Mouse (Mus musculus) cerebellum, postnatal 25 days (tissue): ENCODE data around the gene Dcun1d4.
"Not testable (repeated sequence)": the region's sequence is repeated elsewhere in the genome, so short reads cannot be mapped to it uniquely, and the experiment has no call there.

Source experiments
- DNase-seq, 2 experiments: peaks; one replicate each; pipeline ENCODE4 v3.0.0; 2021; ENCODE audit warnings: mixed read lengths in 2 of 2

The Dcun1d4 gene

DNA sequence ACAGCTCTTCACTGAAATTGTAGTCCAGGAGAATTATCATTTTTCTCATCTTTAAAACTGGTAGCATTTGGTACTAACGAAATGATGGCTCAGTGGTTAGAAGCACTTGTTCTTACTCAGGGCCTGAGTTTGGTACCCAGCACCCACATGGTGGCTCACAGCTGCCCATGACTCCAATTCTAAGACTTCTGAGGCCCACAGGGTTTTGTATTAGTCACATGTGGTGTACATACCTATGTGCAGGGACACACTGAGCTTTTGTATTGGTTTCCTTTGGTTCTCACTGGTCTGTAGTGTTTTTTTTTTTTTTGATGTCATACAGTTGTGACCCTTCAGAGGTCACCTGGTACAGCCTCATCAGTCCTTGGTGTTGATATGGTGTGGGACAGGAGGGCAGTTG is 68.0 kb downstream of the Dcun1d4 start:
- no peak for DNase-seq

DNA sequence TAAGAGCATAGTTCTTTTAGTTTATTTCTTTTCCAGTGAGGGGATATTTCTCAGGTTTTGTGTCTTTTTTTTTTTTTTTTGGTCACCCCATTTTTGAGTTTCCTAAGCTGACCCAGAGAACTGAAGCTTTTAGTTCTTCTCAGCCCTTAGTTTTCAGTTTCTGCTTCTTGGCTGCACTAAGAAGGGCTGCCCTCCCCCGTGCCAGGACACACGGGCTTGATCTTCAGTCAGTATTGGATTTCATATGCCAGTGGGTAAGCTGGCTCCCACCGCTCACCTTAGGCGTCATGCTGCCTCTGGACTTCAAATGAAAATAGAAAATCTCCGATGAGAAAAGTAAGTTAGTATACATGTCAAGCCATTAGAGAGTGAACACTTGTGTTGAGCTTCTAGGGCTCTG is 71.0 kb downstream of the Dcun1d4 start:
- no peak for DNase-seq

DNA sequence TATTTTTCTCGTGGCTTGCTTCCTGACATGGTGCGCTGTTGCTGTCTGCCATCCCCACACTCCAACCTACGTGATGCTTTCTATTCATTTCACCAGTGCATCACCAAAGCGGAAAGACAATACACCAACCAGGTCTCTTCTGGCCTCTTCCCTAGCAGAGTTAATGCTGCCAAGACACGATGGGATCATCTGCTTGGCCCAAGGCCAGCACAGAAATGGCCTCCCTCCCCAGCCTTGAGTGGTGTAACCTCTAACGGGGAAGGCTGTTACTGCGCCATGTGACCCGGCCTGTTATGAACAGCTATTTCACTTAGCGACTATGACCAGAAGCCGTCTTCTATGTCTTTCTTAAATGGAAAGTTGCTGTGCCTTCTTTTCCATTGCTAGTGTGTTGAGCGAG is 73.1 kb downstream of the Dcun1d4 start:
- no peak for DNase-seq

DNA sequence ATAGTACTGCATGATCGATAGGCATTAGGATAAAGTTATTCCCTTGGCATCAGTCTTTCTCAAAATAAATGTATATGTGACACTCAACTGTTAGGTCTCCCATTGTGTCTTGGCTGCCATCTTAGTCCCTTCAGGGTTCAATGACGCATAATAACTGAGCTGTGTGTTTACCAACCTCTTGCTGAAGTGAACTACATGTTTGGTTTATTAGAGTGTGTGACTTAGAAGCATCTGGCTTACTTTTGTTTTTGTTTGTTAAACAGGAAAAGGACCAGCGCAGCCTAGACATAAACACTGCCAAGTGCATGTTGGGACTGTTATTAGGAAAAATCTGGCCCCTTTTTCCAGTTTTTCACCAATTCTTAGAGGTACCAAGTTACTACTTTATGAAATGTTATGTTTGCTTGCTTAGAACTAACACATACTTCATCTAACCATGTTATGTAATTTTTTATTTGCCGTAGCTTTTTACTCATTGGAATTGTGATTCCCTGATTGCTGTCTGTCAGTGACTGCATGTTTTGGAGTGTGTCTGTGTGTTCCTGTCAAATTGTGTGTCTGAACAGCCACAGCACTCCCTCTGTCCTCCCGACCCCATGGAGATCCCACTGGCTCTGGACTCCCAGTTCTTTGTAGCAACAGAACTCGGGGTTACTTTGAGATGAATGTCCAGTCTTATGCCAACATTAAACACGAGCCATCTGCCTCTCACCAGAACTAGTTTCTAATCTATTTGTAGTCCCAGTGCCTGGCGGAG is 74.5 kb downstream of the Dcun1d4 start:
- DNase-seq = no peak

DNA sequence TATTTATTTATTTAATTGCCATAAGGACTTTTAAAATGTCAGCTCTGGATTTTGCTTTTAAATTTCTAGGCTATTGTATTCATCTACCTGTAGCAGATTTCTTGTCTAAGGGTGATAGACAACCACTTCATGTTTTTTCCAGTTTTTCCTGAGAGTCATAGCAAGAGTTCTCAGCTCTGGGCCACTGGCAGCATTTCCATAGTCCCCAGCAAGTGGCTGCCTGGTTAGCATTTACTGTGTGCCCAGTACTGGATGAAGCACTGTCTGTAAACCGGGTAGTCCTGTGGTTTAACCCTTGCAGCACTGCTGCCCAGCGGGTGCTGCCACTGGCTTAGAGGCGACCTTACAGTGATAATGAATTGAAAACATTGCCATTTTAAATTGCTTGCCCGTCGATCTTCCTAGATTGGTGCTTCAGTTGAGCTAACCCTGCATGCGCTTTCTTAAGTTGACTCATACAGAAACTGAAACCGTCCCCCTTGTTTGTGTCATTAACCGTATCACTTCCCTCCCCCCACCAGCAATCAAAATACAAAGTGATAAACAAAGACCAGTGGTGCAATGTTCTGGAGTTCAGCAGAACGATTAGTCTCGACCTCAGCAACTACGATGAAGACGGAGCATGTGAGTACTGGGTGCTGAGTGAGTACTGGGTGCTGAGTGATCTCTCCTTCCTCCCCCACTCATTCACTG is 76.1 kb downstream of the Dcun1d4 start:
- no peak for DNase-seq

DNA sequence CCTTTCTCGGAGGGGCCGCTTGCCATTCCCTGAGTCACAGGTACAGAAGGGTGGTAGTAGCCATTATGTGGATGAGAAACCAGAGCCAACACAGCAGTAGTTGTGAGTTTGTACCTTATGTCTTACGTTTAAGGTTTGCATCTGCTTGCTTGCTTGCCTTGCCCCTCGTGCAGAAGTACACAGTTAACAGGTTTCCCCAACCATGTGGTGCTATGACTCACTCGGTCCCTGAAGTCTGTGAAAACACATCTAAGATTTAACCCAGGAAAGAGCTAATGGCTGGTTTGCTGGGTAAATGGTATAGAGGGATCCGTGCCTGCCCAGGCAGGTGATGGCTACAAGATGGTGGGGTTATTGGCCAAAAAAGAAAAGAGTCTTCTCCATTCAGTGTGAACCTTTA is 78.0 kb downstream of the Dcun1d4 start:
- DNase-seq = no peak

DNA sequence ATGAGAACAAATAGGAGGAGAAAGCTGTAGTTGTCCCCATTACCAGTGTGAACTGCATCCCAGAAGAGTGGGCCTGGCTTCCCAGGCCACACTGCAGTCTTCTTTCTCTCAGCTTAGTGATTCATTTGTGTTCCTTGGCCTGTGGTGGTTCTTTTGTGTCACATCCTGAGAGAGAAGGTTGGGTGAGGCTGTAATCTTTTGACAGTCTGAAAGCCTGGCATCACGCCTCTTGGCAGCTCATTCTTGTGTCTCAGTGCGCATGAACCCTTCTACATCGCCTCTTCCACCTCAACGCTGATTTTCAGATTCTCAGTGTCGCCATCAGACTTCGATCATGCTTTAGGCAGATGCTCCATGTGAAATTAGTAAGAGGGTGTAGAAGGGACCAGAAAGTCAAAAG is 83.2 kb downstream of the Dcun1d4 start:
- DNase-seq = no peak

DNA sequence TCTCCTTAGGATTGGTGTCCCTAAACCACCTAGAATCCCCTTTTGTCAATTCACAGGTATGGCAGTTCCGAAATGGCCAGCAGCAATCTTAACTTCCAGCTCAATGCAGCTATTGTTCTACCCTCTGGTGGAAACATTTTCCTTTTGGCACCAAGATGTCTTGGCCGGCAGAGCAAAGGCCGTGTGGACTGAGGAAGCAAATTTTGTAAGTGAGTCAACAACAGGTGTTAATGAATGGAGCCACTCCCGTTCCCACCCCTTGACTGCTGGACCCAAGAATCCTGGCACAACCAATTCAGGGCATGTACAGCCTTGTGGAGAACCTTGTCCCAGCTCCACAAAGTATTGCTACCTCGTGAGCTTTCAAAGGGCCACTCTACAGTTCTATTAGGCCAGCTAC is 85.3 kb downstream of the Dcun1d4 start:
- DNase-seq = no peak

DNA sequence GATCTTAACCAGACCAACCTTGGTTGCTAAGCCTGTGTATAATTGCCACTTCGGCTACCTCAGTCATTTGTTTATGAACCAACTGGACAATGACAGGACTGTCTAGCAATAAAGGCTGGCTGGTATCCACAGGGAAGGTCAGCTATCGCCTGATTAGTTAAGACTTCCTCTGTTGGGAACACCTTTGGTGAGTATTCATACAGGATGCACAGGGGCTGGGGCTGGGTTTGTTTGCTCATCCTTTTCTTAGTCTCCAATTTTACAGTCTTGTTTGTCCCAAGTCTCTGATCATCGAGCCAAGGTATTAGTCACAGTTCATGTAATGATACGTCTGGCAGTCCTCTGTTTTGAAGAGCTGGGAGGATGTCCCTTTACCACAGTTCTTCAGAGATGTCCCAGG is 86.1 kb downstream of the Dcun1d4 start:
- no peak for DNase-seq

DNA sequence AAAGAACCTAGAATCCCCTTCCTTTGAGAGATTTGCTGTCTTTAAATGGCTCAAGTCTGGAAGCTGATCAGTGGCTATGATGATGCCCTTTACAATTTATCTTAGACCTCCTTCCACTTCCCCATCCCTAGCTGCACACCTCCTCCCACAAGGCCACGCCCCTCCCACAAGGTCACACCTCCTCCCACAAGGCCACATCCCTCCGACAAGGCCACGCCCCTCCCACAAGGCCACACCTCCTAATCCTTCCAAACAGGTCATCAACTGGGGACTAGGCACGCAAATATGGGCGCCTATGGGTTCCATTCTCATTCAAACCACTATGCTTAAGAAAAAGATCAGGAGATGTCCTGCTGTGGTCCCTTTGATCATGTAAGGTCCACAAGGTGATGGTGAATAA is 88.4 kb downstream of the Dcun1d4 start:
- no peak for DNase-seq

DNA sequence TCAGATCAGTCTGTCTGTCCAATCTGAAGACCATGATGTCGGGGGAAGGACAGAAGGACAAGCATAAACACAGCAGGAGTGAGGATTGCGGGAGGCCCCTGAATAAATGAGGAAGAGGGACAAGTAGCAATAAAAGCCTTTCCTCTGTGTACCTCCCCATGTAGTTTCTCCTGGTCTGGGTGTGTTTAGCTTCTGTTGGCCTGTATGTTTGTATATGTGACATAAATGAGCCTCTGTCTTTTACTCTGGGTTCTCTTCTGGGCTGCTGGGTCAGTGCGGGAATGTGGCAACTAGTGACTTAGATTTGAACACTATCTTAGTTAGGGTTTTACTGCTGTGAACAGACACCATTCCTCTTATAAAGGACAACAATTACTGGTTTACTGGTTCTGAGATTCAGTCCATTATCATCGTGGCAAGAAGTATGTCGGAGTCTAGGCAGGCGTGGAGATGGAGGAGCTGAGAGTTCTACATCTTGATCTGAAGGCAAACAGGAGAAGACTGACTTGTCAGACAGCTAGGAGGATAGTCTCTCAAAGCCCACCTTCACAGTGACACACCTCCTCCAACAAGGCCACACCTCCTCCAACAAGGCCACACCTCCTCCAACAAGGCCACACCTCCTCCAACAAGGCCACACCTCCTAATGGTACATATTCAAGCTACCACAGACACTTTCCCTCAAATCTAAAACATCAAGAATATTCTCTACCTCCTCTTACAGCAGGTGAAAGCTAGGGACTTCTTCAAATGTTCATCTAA is 90.8 kb downstream of the Dcun1d4 start:
- no peak for DNase-seq

DNA sequence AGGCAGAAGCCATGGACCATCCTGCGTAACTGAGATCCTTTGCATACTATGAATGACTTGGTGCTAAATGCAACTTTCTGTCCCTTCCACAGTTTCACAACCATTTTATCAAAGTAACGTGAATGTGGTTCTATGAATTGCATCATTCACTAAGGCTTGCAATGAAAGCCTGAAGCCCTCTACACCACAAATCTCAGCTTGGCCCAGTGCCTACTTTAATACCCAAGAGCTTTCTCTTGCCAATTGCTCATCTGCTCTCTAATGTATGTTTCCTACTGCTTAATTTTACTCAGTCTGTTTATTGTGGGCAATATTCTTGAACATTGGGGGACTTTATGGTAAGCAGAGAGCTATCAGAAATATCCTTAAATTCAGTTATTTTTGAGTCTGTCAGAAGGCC is 92.0 kb downstream of the Dcun1d4 start:
- no peak for DNase-seq

DNA sequence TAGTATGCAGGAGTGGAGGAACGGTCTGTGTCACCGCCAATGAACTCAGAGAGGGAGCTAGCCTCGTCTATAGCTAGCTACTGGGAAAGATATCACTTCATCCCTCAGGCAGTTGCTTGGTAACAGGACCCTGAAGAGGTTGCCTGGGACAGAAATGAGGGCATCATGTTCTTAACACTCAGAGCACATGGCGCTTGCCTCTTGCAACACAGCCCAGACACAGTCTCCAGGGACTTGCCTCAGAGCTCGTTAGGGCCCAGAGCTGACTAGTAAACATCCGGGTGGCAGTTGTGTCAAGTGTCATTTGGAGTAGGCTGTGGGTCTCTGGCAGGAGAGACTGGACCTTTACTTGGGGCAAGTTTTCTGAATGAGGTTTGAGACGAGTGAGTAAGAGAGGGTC is 93.0 kb downstream of the Dcun1d4 start:
- no peak for DNase-seq

DNA sequence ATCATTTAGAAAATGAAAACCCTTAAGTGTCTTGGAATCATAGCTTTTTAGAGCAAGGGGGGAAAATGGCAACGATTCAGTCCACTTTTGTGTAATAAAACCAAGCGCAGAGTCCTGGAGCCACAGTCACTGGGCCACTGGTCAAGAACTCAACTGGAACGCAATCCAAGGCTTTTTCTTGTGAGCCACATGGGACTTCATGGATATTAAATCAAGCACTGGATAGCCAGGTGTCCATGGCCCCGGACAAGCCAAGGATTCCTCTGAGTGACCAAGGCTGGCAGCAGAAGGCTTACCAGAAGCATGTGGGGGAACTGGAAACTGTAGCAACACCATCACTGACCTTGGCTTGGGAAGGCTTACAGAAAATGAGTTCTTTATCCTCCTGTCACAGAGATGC is 93.8 kb downstream of the Dcun1d4 start:
- DNase-seq = no peak

DNA sequence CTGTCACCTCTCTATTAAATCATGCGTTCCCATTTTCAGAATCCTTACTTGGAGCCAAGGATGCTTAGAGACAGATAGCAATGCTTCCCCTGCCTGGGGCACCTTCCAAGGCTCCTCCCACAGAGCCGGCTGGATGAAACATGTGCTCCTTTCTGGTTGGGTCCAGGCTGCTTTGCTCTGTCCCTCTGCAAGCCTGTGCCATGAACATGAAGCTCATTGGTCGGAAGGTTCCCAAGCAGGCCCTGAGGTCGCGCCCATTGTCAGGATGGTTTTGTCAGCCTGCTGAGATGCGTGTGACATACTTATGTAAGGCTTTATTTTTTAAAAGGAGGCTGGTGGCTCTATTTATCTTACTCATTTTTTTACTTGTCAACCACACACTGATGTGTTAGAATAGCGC is 95.9 kb downstream of the Dcun1d4 start:
- DNase-seq = no peak

DNA sequence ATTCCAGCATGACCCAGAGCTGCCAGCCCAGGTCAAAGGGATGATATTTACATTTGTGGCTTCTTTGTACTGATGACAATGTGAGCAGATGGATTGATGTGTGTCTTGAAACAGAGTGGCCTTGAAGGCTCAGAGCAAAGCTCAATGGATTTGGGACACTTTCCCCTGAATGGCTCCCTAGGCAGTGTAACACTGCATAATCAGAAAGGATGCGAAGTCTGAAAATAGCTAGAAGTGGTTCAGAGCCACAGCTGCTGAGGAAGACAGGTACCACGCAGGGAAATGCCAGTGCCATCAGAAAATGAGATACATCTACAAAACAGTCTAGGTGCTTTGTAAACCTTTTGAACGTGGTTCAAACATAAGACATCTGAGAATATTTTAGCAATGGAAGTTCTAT is 97.3 kb downstream of the Dcun1d4 start:
- no peak for DNase-seq

DNA sequence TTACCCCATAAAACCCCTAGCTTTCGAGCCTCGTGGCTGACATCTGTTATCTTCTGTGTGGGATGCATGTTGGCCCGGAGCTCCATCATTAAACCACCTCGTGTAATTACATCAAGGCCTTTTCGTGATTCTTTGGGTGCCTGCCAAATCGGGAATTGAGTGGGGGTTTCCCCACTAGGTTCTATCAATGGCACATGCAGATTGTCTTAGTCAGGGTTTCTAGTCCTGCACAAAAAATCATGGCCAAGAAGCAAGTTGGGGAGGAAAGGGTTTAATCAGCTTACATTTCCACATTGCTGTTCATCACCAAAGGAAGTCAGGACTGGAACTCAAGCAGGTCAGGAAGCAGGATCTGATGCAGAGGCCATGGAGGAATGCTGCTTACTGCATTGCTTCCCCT is 103.2 kb downstream of the Dcun1d4 start:
- DNase-seq = not testable (repeated sequence)

DNA sequence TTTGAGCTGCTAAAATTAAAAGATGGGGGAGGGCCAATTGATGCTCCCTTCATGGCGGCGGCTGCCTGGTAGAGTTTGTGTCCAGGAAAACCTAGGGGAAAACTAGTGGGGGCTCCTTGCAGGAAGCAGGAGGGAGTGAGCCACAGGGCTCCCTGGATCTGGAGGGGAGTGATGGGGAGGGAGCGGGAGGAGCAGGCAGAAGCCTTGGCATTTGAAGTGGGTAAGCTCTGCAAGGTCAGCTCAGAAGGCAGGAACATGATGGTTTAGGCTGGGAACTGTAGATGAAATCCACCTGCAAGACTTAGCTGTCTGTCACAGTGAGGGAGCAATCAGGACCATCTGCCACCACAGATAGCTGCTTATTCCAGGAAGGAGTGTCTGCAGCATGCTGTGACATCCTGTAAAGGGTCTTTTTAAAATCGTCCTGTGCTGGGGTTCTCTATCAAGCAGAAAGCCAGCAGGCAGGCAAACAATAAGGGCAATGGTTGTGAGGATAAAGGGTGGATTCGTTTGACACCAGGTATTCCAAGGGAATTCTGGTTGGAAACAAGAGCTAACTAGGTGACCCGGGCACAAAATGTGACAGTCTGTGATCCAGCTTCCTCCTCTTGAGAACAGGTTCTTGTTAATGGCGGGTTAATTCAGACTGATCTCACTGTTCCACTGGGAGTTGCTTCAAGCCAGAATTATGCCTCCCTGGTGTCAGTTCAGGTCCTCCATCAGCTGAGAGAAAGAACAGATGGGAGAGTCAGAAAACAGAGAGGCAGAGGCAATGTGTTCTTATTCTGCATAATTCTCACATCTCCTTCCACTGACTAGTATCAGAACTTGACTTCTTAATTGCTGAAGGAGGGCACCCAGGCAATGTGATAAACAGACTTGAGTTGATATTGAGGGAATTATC is 104.7 kb downstream of the Dcun1d4 start:
- peak; percentile 58 to 63 for DNase-seq

DNA sequence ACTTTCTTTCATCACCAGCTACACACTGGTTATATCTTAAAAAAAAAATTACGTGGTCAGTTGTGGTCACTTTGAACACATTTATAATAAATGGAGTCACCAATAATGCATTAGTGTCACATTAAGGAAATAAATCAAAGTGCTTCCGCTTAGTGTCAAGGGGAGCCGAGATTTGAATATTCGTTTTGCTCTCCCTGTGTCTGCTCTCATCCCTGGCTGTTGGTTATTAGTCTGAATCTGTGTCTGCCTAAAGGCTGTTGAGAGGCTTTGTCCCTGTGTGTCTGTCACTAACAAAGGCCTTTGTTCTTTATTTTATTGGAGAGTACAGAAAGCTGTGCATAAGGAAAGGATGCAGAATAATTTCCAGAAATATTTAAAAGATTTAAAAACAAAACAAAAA is 105.8 kb downstream of the Dcun1d4 start:
- no peak for DNase-seq

DNA sequence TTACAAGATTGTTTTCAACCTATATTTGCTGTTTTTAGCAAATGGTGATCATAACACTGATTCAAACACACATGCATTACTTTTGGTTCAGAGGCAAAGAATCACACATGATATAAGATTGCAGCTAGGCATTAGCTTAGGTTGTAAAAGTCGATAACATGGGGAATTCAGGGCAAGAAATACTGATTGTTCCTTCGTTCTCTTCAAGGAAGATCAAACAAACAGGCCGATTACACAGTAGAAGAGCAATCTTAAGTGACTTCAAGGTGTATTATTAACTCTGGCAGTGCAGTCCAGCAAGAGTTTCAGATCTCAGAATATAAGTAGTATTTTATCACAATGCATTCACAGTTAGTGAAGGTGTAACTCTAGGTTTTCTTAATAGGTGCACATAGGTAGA is 106.3 kb downstream of the Dcun1d4 start:
- no peak for DNase-seq

DNA sequence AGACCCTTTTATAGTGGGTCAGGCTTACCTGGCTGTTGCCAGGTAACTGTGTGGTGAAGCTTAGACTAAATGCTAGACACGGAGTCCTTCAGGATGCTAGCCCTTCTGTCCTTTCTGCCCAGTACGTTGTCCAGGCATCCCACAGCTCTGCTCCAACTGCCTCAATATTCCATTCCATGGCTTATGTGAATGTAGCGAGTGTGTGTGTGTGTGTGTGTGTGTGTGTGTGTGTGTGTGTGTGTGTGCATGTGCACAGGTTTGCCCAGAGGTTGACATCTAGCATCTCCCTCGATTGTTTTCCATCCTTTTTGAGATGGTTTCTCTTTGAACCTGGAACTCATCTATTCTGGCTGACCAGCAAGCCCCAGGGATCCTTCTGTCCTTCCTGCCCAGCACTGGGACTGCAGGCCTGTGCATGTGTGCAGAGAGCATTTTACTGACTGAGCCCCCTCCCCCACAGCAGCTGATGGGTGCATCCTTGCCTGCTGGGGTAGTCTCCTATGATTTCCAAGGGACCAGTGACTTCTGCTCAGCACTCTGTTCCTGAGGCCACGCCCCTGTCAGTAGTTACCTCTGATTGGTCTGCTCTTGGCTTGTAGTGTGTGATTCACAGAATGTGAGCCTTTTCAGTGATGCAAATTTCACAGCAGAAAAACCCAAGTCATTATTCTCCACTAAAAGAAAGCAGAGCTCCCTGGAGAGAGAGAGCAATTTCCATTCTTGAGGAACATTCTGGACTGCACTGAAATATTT is 118.3 kb downstream of the Dcun1d4 start:
- DNase-seq = no peak

DNA sequence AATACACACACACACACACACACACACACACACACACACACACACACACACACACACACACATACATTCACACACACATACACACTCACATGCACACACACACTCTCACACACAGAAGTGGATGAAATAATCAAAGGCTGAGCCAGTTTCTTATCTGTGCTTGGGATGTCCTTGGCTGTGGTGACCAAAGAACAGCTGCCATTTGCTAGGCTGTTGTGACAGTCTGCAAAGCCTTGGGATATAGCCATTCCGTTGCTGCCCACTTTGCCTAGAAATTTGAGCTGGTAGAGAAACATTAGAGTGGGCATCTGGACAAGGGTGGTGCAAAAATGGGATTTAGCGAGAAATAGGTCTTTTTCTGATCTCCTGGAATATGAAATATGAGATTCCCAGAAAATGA is 119.2 kb downstream of the Dcun1d4 start:
- no peak for DNase-seq
